Mouse (Mus musculus): ENCODE measurements around the gene S100a5. TPM values are rescaled to one million over a fixed set of nuclear protein-coding genes. Genes with fewer than 3 reads are reported as not detected.
A peak's percentile ranks its signal among the peaks of the same experiment; 100 is the strongest.

The S100a5 gene
- polyA plus RNA-seq, 1 experiment, result not detected

DNA sequence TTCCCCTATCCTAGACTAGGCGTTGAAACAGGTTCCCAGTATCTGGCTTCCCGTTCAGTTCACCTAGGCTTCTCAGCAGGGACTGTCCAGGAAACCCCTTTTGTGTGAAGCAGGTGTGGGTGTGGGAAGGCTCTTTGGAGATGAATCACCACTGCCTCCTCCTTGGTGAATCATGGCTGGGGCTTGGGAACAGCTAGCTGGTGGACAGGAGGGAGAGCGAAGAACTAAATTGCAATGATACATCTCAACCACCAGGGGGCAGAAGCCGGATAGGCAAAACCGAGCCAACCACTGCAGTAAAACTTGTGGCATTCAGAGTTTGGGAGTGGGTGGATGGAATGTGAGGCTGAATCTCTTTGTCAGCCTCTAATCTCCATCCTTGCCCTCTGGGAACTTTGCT lies 22.7 kb upstream of the S100a5 start:
- TF ChIP-seq FLI1 (IDR thresholded peaks at IDR 0.05; ENCODE audit: low read length), result no peak
- no peak for TF ChIP-seq GATA1 (IDR thresholded peaks at IDR 0.05; ENCODE audit: borderline replicate concordance, low read length)
- H3K27me3 ChIP-seq (replicated peaks), result peaks cover 39% of the 10 kb centered on the region
- H3K36me3 ChIP-seq (replicated peaks; ENCODE audit: low read length), result no peaks in the 10 kb centered on the region
- 0 out of 2 replicates have a peak, but pooled peaks cover 8% of the 10 kb centered on the region for H3K9me3 ChIP-seq
- peaks cover 44% of the 10 kb centered on the region for H3K4me1 ChIP-seq
- H3K4me3 ChIP-seq (replicated peaks), result no peak overlapping the region

DNA sequence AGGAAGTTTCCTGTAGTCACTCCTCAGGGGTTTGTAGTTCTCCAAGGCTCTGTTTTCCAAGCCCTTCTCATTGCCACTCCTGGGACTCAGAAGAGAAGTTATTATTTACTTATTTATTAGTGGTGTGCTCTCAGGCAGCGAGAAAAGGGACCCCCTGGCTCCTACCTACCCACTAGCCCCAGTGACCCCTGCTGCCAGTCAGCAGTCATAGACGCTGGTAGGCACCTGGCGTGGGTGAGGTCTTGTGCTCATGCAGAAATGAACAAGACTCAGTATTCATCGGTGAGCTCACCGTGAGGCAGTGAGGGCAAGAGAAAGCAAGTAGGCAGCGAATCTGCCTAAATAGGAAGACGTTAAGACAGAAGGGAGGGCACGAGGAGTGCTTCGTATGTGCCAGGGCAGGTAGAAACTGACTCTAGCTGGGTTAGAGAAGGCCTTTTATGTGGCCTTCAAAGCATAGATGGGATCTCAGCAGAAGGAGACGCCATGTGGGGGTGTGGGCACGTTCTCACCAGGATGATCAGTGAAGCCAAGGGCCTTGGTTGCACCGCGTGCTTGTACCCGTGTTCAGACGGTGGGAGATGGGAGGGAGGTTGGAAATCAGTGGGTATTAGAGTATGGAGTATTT lies 22.2 kb upstream of the S100a5 start:
- no peak overlapping the region for H3K4me3 ChIP-seq (replicated peaks)
- TF ChIP-seq GATA1 (IDR thresholded peaks at IDR 0.05; ENCODE audit: borderline replicate concordance, low read length), result no peak
- TF ChIP-seq FLI1 (IDR thresholded peaks at IDR 0.05; ENCODE audit: low read length), result no peak
- peaks cover 44% of the 10 kb centered on the region for H3K4me1 ChIP-seq

DNA sequence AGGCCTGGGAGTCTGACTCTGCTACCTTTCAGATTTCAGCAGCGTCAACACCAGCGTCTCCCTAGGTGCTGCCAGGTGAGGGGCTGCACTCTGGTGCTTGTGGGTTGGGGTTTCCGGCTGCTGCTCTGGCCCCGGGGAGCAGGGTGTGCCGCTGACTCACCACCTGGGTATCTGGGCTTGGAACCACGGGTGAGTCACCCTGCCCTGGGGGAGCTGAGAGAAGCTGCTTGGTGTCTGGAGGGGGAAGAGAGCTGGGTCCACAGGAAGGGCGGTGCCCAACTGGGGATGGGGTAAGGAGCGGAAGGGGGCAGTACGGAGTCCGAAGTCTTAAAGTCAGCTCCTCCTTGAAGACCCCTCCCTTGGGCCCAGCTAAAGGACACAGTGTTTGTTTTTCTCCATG lies 21.4 kb upstream of the S100a5 start:
- Histone ChIP-seq H3K36me3 (replicated peaks; ENCODE audit: low read length) (no peaks in the 10 kb centered on the region), H3K4me1 (peaks cover 44% of the 10 kb centered on the region), H3K27me3 (replicated peaks) (peaks cover 35% of the 10 kb centered on the region), H3K4me3 (replicated peaks) (peak overlapping the region; percentile 40), H3K9me3 (0 out of 2 replicates have a peak, but pooled peaks cover 5% of the 10 kb centered on the region)
- TF ChIP-seq GATA1 (IDR thresholded peaks at IDR 0.05; ENCODE audit: borderline replicate concordance, low read length) (no peak), FLI1 (IDR thresholded peaks at IDR 0.05; ENCODE audit: low read length) (no peak)

More for the DNA sequence above, 22.2 kb upstream of the S100a5 start:
- Histone ChIP-seq H3K9me3 (0 out of 2 replicates have a peak, but pooled peaks cover 8% of the 10 kb centered on the region), H3K27me3 (replicated peaks) (peaks cover 39% of the 10 kb centered on the region), H3K36me3 (replicated peaks; ENCODE audit: low read length) (no peaks in the 10 kb centered on the region)

DNA sequence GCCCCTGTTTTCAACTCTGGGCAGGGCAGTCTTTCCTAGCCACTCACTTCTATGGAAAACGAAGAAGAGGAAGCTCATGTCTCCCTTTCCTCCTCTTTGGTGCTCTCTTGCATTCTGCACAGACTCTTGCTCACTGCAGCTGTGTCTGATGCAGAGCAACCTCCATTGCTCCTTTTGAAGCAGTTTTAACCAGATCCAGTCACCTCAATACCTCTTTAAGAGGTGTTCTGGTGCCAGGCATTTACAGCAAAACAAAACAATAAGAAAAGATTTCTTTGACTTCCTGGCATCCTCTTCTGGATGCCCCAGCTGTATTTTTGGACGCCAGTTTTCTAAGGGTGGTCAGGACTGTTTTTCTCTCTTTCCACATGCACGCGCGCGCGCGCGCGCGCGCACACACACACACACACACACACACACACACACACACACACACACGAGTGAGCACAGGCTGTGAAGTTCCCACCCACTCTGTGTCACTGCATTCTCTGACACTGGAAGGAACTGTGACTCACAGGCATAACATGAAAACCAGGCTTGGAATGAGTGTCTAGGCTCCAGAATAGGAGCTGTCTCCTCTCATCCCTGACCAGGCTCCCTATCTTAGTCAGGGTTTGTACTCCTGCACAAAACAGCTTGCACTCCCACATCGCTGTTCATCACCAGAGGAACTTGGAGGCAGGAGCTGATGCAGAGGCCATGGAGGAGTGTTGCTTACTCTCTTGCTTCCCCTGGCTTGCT lies 20.8 kb upstream of the S100a5 start:
- TF ChIP-seq GATA1 (IDR thresholded peaks at IDR 0.05; ENCODE audit: borderline replicate concordance, low read length) (no peak), FLI1 (IDR thresholded peaks at IDR 0.05; ENCODE audit: low read length) (no peak)
- Histone ChIP-seq H3K9me3 (0 out of 2 replicates have a peak, but pooled peaks cover under 1% of the 10 kb centered on the region), H3K36me3 (replicated peaks; ENCODE audit: low read length) (no peaks in the 10 kb centered on the region), H3K27me3 (replicated peaks) (peaks cover 33% of the 10 kb centered on the region), H3K4me1 (peaks cover 44% of the 10 kb centered on the region), H3K4me3 (replicated peaks) (peak overlapping the region; percentile 40)

DNA sequence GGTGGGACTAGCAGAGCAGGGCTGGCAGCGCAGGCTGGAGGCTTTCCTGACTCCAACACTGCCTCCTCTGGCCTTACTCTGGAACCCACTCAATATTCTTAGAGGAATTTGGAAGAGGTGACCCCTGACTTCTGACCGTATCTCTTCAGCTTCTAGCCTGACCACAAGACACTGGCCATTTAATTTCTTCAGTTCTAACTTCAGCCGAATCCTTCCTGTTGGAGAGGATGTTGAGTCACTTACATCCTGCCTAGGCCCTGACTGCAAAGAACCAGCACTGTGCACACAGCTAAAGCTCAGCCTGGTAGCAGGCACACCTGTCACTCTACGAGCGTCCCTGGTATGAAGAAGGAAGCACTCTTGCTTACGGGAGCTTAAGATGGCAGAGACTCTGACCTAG lies 18.9 kb upstream of the S100a5 start:
- TF ChIP-seq GATA1 (IDR thresholded peaks at IDR 0.05; ENCODE audit: borderline replicate concordance, low read length) (no peak), FLI1 (IDR thresholded peaks at IDR 0.05; ENCODE audit: low read length) (no peak)
- H3K4me3 ChIP-seq (replicated peaks), result peak overlapping the region; percentile 60
- H3K36me3 ChIP-seq (replicated peaks; ENCODE audit: low read length), result no peaks in the 10 kb centered on the region

DNA sequence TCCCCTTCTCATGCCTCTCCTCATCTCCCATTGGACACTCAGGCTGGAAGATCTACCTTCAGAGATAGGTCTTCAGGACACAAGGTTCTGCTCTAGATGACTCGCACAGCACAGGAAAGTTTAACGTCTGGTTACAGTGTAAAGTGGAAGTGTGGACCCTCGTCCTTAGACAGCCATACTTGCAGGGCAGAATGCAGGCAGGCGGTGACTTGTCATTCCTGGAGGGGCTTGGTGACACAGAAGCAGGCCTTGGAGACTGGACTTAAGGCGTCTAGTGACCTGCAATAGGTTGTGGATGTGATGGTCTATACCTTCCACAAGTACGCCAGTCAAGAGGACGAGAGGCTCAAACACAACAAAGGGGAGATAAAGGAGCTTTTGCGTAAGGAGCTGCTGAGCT lies 18.4 kb upstream of the S100a5 start, which contains the start of gene S100a2:
TSS of gene S100a2 (plus strand) at position 301 of the 400 bp plus-strand sequence.
- Histone ChIP-seq H3K27me3 (replicated peaks) (peaks cover 36% of the 10 kb centered on the region), H3K36me3 (replicated peaks; ENCODE audit: low read length) (no peaks in the 10 kb centered on the region), H3K4me1 (peaks cover 49% of the 10 kb centered on the region), H3K9me3 (no peaks in the 10 kb centered on the region), H3K4me3 (replicated peaks) (peak within 1 kb of the TSS; percentile 60)
- TF ChIP-seq FLI1 (IDR thresholded peaks at IDR 0.05; ENCODE audit: low read length) (no peak), GATA1 (IDR thresholded peaks at IDR 0.05; ENCODE audit: borderline replicate concordance, low read length) (no peak)

More for the DNA sequence above, 18.9 kb upstream of the S100a5 start:
- H3K27me3 ChIP-seq (replicated peaks), result peaks cover 36% of the 10 kb centered on the region
- H3K4me1 ChIP-seq, result peaks cover 46% of the 10 kb centered on the region
- H3K9me3 ChIP-seq, result no peaks in the 10 kb centered on the region

DNA sequence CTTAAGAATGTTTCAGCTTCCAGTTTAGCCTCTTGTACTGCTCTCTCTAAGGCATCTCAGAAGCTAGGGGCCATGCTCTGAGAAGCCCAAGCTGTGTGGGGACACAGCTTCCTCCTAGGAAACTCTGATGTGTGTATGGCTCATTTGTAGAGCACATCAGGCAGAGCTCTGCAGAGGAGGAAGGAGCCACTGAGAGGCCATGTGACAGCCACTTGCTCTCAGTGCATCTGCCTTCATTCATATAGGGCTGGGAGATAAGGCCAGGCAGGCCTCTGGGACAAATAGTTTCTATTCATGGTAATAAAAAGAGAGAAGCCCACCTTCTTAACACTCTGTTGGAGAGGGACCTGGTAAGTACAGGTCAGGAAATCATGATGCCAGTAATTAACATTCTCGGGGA lies 13.9 kb upstream of the S100a5 start:
- Histone ChIP-seq H3K36me3 (replicated peaks; ENCODE audit: low read length) (no peaks in the 10 kb centered on the region), H3K4me1 (peaks cover 14% of the 10 kb centered on the region), H3K9me3 (no peaks in the 10 kb centered on the region), H3K27me3 (replicated peaks) (peaks cover 54% of the 10 kb centered on the region), H3K4me3 (replicated peaks) (no peak overlapping the region)
- TF ChIP-seq GATA1 (IDR thresholded peaks at IDR 0.05; ENCODE audit: borderline replicate concordance, low read length), result no peak
- TF ChIP-seq FLI1 (IDR thresholded peaks at IDR 0.05; ENCODE audit: low read length), result no peak

DNA sequence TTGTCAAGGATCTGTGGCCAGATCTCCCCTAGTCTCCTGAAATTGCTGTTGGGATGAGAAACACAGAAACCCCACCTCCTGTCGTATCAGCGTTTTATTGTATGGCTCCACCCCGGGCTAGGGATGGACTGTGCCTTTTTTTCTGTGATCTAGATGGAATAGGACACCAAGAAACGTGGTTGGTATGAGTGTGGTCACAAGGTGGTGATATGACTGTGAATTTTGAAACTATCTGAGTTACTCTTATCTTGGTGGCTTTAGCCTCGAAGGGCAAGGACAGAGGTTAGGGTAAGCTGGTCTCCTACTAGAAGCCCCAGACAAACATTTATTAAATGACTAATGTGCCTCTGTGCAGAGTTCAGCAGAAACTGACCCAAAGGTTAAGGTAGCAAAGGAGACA lies 12.8 kb upstream of the S100a5 start:
- H3K4me3 ChIP-seq (replicated peaks), result no peak overlapping the region
- no peaks in the 10 kb centered on the region for H3K9me3 ChIP-seq
- 0 out of 2 replicates have a peak, but pooled peaks cover 4% of the 10 kb centered on the region for H3K4me1 ChIP-seq
- TF ChIP-seq GATA1 (IDR thresholded peaks at IDR 0.05; ENCODE audit: borderline replicate concordance, low read length) (no peak), FLI1 (IDR thresholded peaks at IDR 0.05; ENCODE audit: low read length) (no peak)
- peaks cover 61% of the 10 kb centered on the region for H3K27me3 ChIP-seq (replicated peaks)
- no peaks in the 10 kb centered on the region for H3K36me3 ChIP-seq (replicated peaks; ENCODE audit: low read length)

DNA sequence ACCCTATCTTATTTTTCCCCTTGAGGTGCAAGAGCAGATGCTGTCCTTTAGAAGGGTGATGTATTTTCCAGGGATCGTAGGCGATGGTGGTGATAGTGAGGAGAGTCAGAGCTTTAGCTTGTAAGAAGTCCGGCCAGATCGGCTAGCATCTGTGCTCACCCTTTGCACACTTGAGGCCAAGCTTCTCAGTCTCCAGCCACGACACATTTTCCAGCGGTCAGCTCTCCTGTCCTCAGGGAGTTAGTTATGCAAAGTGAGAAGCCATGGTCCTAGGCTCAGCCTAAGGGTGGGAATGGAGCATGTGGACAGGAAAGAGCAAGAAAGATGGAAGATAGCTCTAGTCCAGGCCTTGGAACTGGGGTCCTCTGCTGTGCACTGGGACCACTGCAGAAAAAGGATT lies 11.5 kb upstream of the S100a5 start:
- no peaks in the 10 kb centered on the region for H3K36me3 ChIP-seq (replicated peaks; ENCODE audit: low read length)
- TF ChIP-seq GATA1 (IDR thresholded peaks at IDR 0.05; ENCODE audit: borderline replicate concordance, low read length) (no peak), FLI1 (IDR thresholded peaks at IDR 0.05; ENCODE audit: low read length) (no peak)
- no peak overlapping the region for H3K4me3 ChIP-seq (replicated peaks)
- H3K9me3 ChIP-seq, result no peaks in the 10 kb centered on the region
- peaks cover 74% of the 10 kb centered on the region for H3K27me3 ChIP-seq (replicated peaks)
- peaks cover 7% of the 10 kb centered on the region for H3K4me1 ChIP-seq

DNA sequence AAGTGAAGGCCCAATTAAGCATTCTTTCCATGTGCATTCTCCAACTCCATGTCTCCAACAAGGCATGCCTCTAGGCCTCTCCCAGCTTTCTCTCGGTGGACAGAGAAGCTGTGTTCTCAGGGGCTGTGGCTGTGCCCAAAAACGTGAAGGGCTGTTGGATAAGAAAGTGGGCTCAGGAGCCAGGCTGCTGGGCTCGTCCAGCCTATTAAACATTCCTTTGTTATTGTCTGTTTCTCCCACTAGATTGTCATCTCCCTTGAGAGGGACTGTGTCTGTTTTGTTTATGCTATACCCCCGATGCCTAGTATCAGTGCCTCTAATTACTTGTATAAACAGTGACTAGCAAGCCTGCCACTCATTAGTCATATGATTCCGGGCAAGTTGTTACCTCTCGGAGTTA lies 10.6 kb upstream of the S100a5 start:
- Histone ChIP-seq H3K36me3 (replicated peaks; ENCODE audit: low read length) (no peaks in the 10 kb centered on the region), H3K4me1 (peaks cover 17% of the 10 kb centered on the region), H3K27me3 (replicated peaks) (peaks cover 83% of the 10 kb centered on the region), H3K9me3 (no peaks in the 10 kb centered on the region), H3K4me3 (replicated peaks) (no peak overlapping the region)
- TF ChIP-seq GATA1 (IDR thresholded peaks at IDR 0.05; ENCODE audit: borderline replicate concordance, low read length), result no peak
- TF ChIP-seq FLI1 (IDR thresholded peaks at IDR 0.05; ENCODE audit: low read length), result no peak
